Mouse (Mus musculus) forebrain, embryonic 11.5 days (tissue): ENCODE results near the gene Trank1. TPM values are rescaled to one million over a fixed set of nuclear protein-coding genes. Genes with fewer than 3 reads are reported as not detected.

ENCODE experiments used
- ATAC-seq: fragments of 200-750 bp; cut with Nextera tagmentation; replicated peaks from 2 replicates; pipeline ENCODE4 v1.8.0; 2017; ENCODE audit warnings: moderate TSS enrichment; ENCODE audit not compliant: low FRiP score
- DNase-seq: peaks from one replicate; pipeline ENCODE4 v3.0.0-alpha.2; 2017; ENCODE audit warnings: low spot score
- H3K27ac ChIP-seq: fragments of 300-500 bp; sonication (generic); 2 replicates; pipeline ENCODE4 v1.5.1; 2014; ENCODE audit warnings: low read depth, low read length
- H3K27me3 ChIP-seq: fragments of 300-500 bp; sonication (generic); 2 replicates; pipeline ENCODE4 v1.6.1; 2014; ENCODE audit warnings: mild to moderate bottlenecking, low read length, mixed read lengths; ENCODE audit not compliant: control insufficient read depth, insufficient read depth
- H3K36me3 ChIP-seq: fragments of 300-500 bp; sonication (generic); 2 replicates; pipeline ENCODE4 v1.6.1; 2014; ENCODE audit warnings: mild to moderate bottlenecking, low read length, moderate library complexity, mixed read lengths; ENCODE audit not compliant: control insufficient read depth, insufficient read depth
- H3K4me1 ChIP-seq: fragments of 300-500 bp; sonication (generic); replicated peaks from 2 replicates; pipeline ENCODE4 v1.6.1; 2014; ENCODE audit warnings: low read length, mixed read lengths; ENCODE audit not compliant: control insufficient read depth, insufficient read depth
- H3K4me2 ChIP-seq: fragments of 300-500 bp; sonication (generic); 2 replicates; pipeline ENCODE4 v1.6.1; 2014; ENCODE audit warnings: low read depth, mild to moderate bottlenecking, low read length, moderate library complexity, mixed read lengths; ENCODE audit not compliant: severe bottlenecking
- H3K4me3 ChIP-seq: fragments of 300-500 bp; sonication (generic); 2 replicates; pipeline ENCODE4 v1.5.1; 2014; ENCODE audit warnings: low read depth, low read length
- H3K9ac ChIP-seq: fragments of 300-500 bp; sonication (generic); 2 replicates; pipeline ENCODE4 v1.6.1; 2014; ENCODE audit warnings: low read length
- H3K9me3 ChIP-seq: fragments of 300-500 bp; sonication (generic); 2 replicates; pipeline ENCODE4 v1.6.1; 2016; ENCODE audit warnings: low read length, mixed read lengths; ENCODE audit not compliant: control insufficient read depth
- WGBS: fragments of 180-500 bp; shearing (Covaris S2); extraction: QIAGEN DNeasy Blood & Tissue Kit; methylation state at CpG from one replicate; pipeline ENCODE4 v1.1.7; 2014; 5-methylcytosine and 5-hydroxymethylcytosine counted together
- polyA plus RNA-seq: library from polyadenylated mRNA; unstranded; fragments of >200 nt; fragmentation: Nextera tagmentation; extraction: Ambion mirVana; gene quantifications from 2 replicates; pipeline ENCODE4 v1.2.1, GENCODE M21; 2014

Trank1 gene
- polyA plus RNA-seq, 1 experiment from 2014 or later: 0.92 TPM

- no peaks in the 10 kb centered on the region for H3K4me1 ChIP-seq
- no peak overlapping the region for H3K27ac ChIP-seq
- no peaks in the 10 kb centered on the region for H3K27me3 ChIP-seq
- no peaks in the 10 kb centered on the region for H3K36me3 ChIP-seq
- H3K9me3 ChIP-seq: no peaks in the 10 kb centered on the region
- no peak for DNase-seq
- ATAC-seq: no peak
- no peak overlapping the region for H3K4me3 ChIP-seq
- H3K9ac ChIP-seq: no peak overlapping the region
- 86% methylated on average over 6 of the region's 6 CpGs for WGBS
- no peak overlapping the region for H3K4me2 ChIP-seq
These were observed 66.3 kb downstream of the Trank1 start for GRCm38 (mm10) chr9:111377868-111378267.

GRCm38 (mm10) chr9:111381056-111382025, 69.8 kb downstream of the Trank1 start:
- H3K9me3 ChIP-seq: no peaks in the 10 kb centered on the region
- H3K9ac ChIP-seq: no peak overlapping the region
- H3K36me3 ChIP-seq: no peaks in the 10 kb centered on the region
- H3K4me1 ChIP-seq: no peaks in the 10 kb centered on the region
- ATAC-seq (no peak), DNase-seq (no peak)
- no peak overlapping the region for H3K27ac ChIP-seq
- H3K4me3 ChIP-seq: no peak overlapping the region
- no peak overlapping the region for H3K4me2 ChIP-seq
- H3K27me3 ChIP-seq: no peaks in the 10 kb centered on the region
- WGBS: 85% methylated on average over 9 of the region's 9 CpGs

GRCm38 (mm10) chr9:111382469-111382868, 70.9 kb downstream of the Trank1 start:
- 87% methylated on average over 6 of the region's 6 CpGs for WGBS
- Histone ChIP-seq H3K4me3 (no peak overlapping the region), H3K9me3 (no peaks in the 10 kb centered on the region), H3K4me2 (no peak overlapping the region), H3K9ac (no peak overlapping the region), H3K4me1 (no peaks in the 10 kb centered on the region), H3K36me3 (no peaks in the 10 kb centered on the region), H3K27ac (no peak overlapping the region), H3K27me3 (no peaks in the 10 kb centered on the region)
- DNase-seq (no peak), ATAC-seq (no peak)

- no peak for DNase-seq
- Histone ChIP-seq H3K9ac (no peak overlapping the region), H3K4me3 (no peak overlapping the region), H3K36me3 (no peaks in the 10 kb centered on the region), H3K4me2 (no peak overlapping the region), H3K27me3 (no peaks in the 10 kb centered on the region), H3K4me1 (no peaks in the 10 kb centered on the region), H3K9me3 (no peaks in the 10 kb centered on the region), H3K27ac (no peak overlapping the region)
- 90% methylated on average over 3 of the region's 3 CpGs for WGBS
- ATAC-seq: no peak
These were observed 71.5 kb downstream of the Trank1 start for GRCm38 (mm10) chr9:111383046-111383445.

- no peak for DNase-seq
- no peaks in the 10 kb centered on the region for H3K4me1 ChIP-seq
- 59% methylated on average over 3 of the region's 3 CpGs for WGBS
- H3K9me3 ChIP-seq: no peaks in the 10 kb centered on the region
- ATAC-seq: no peak
- no peaks in the 10 kb centered on the region for H3K27me3 ChIP-seq
- no peaks in the 10 kb centered on the region for H3K36me3 ChIP-seq
- no peak overlapping the region for H3K27ac ChIP-seq
- H3K4me3 ChIP-seq: no peak overlapping the region
- no peak overlapping the region for H3K9ac ChIP-seq
- H3K4me2 ChIP-seq: no peak overlapping the region
These were observed 72.2 kb downstream of the Trank1 start for GRCm38 (mm10) chr9:111383756-111384155.

- Histone ChIP-seq H3K4me1 (no peaks in the 10 kb centered on the region), H3K27me3 (no peaks in the 10 kb centered on the region), H3K4me2 (no peak overlapping the region), H3K9me3 (no peaks in the 10 kb centered on the region), H3K27ac (no peak overlapping the region), H3K36me3 (no peaks in the 10 kb centered on the region), H3K4me3 (no peak overlapping the region), H3K9ac (no peak overlapping the region)
- DNase-seq (no peak), ATAC-seq (no peak)
- WGBS: 86% methylated on average over 5 of the region's 5 CpGs
These were observed 74.3 kb downstream of the Trank1 start for GRCm38 (mm10) chr9:111385526-111386491.

- 80% methylated on average over 2 of the region's 2 CpGs for WGBS
- ATAC-seq (no peak), DNase-seq (no peak)
- Histone ChIP-seq H3K9ac (no peak overlapping the region), H3K4me3 (no peak overlapping the region), H3K27ac (no peak overlapping the region), H3K9me3 (no peaks in the 10 kb centered on the region), H3K36me3 (no peaks in the 10 kb centered on the region), H3K27me3 (no peaks in the 10 kb centered on the region), H3K4me2 (no peak overlapping the region), H3K4me1 (no peaks in the 10 kb centered on the region)
These were observed 75.0 kb downstream of the Trank1 start for GRCm38 (mm10) chr9:111386569-111386968.

GRCm38 (mm10) chr9:111387576-111387975, 76.0 kb downstream of the Trank1 start:
- no peaks in the 10 kb centered on the region for H3K4me1 ChIP-seq
- WGBS: 87% methylated on average over 4 of the region's 4 CpGs
- H3K27ac ChIP-seq: no peak overlapping the region
- no peak for ATAC-seq
- H3K4me2 ChIP-seq: no peak overlapping the region
- H3K36me3 ChIP-seq: no peaks in the 10 kb centered on the region
- H3K4me3 ChIP-seq: no peak overlapping the region
- H3K9me3 ChIP-seq: no peaks in the 10 kb centered on the region
- no peak overlapping the region for H3K9ac ChIP-seq
- H3K27me3 ChIP-seq: no peaks in the 10 kb centered on the region
- DNase-seq: no peak
